Mouse (Mus musculus): ENCODE results near the gene Lhx6.

DNA sequence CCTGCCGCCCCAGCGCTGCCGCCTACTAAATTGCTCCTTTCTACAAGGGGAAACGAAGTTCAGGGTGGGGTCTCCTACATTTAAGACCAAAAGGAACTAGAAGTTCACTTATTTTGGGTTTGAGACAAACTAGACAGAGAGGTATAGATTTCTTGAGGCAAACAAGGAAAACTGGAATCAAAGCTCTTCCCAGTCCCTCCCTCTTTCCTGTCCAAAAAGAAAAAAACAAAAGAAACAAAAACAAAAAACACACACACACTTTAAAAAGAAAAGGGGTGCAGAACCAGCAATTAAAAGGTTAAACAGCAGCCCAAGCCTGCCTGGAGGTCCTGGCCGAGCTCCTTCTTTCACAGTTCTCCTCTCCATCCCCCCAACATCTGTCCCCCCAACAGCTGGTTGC is 7.2 kb downstream of the Lhx6 start:
- TF ChIP-seq CTCF (conservative IDR thresholded peaks at IDR 0.05; ENCODE audit: insufficient read depth, insufficient read length, low read depth, low read length) = no peak
- no peak for TF ChIP-seq POLR2A (IDR thresholded peaks at IDR 0.05; ENCODE audit: low read depth, low read length)

Data from kidney, adult 2 months (tissue).